Mouse (Mus musculus) lung, postnatal 0 days (tissue): ENCODE data around the gene Osbpl2.

Source experiments
- CTCF ChIP-seq: IDR thresholded peaks from 2 replicates; pipeline ENCODE4 v1.5.1; 2016; ENCODE audit warnings: antibody characterized with exemption, mild to moderate bottlenecking
- EP300 ChIP-seq: IDR thresholded peaks from 2 replicates; pipeline ENCODE4 v1.6.1; 2016; ENCODE audit warnings: antibody characterized with exemption, mild to moderate bottlenecking, control low read depth

GRCm38 (mm10) chr2:180170806-180171521 is 51.9 kb downstream of the Osbpl2 start, which contains the start of gene Adrm1:
- TF ChIP-seq EP300 (no peak), CTCF (peak; percentile 100)
